Mouse (Mus musculus): ENCODE results near the gene Tmem186. TPM values are rescaled to one million over a fixed set of nuclear protein-coding genes. Genes with fewer than 3 reads are reported as not detected.

Gene Tmem186
- polyA plus RNA-seq, 2 experiments, result 13.0 to 17.4 TPM

DNA sequence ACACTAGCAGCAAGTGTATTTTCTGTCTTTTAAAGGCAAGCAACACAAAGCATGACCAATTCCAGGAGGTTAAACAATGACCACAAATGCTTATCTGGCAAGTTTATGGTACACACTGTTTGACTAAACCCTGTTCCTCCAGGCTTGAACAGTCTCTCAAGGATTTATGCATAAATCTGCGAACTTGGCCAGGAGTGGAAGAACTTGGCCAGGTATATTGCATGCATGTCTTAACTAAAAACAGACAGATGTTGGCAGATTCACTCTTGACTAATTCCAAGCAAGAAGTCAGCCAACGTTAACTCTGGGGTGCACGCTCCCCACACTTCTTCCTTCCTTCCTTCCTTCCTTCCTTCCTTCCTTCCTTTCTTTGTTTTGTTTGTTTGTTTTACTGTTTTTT is 42.3 kb upstream of the Tmem186 start:
- ATAC-seq (ENCODE audit: low FRiP score, low read depth), result no peak
- no peak overlapping the region for H3K4me2 ChIP-seq (replicated peaks; ENCODE audit: low read depth, low read length, severe bottlenecking)
- H3K36me3 ChIP-seq (ENCODE audit: control insufficient read depth, insufficient read depth, low read length), result peaks cover 5% of the 10 kb centered on the region; the same call in 1 of the 2 replicates
- H3K9me3 ChIP-seq (ENCODE audit: control insufficient read depth, low read length), result no peaks in the 10 kb centered on the region
- H3K4me3 ChIP-seq (replicated peaks; ENCODE audit: low read length), result no peak overlapping the region
- 77% methylated on average over 3 of the region's 3 CpGs for WGBS
- no peak for DNase-seq (ENCODE audit: low spot score)
- no peaks in the 10 kb centered on the region for H3K4me1 ChIP-seq (ENCODE audit: control insufficient read depth, insufficient read depth, low read length)
- no peak for TF ChIP-seq POLR2A (IDR thresholded peaks at IDR 0.05; ENCODE audit: borderline replicate concordance, extremely low read depth, insufficient read depth, insufficient read length)
- no peaks in the 10 kb centered on the region for H3K27me3 ChIP-seq (ENCODE audit: control insufficient read depth, insufficient read depth, low read length)
- H3K9ac ChIP-seq (ENCODE audit: low read depth, low read length, severe bottlenecking), result no peak overlapping the region
- no peak overlapping the region for H3K27ac ChIP-seq (replicated peaks; ENCODE audit: low read depth, low read length)

- Histone ChIP-seq H3K27ac (replicated peaks; ENCODE audit: low read depth, low read length) (no peak overlapping the region), H3K27me3 (ENCODE audit: control insufficient read depth, insufficient read depth, low read length) (no peaks in the 10 kb centered on the region), H3K4me3 (replicated peaks; ENCODE audit: low read length) (no peak overlapping the region), H3K9me3 (ENCODE audit: control insufficient read depth, low read length) (no peaks in the 10 kb centered on the region), H3K4me2 (replicated peaks; ENCODE audit: low read depth, low read length, severe bottlenecking) (no peak overlapping the region), H3K9ac (ENCODE audit: low read depth, low read length, severe bottlenecking) (no peak overlapping the region), H3K4me1 (ENCODE audit: control insufficient read depth, insufficient read depth, low read length) (no peaks in the 10 kb centered on the region), H3K36me3 (ENCODE audit: control insufficient read depth, insufficient read depth, low read length) (peaks cover 5% of the 10 kb centered on the region; the same call in 1 of the 2 replicates)
- WGBS, result 86% methylated on average over 4 of the region's 4 CpGs
- ATAC-seq (ENCODE audit: low FRiP score, low read depth), result no peak
- DNase-seq (ENCODE audit: low spot score), result no peak
- TF ChIP-seq POLR2A (IDR thresholded peaks at IDR 0.05; ENCODE audit: borderline replicate concordance, extremely low read depth, insufficient read depth, insufficient read length), result no peak
Measured at GRCm38 (mm10) chr16:8678676-8679075, 41.2 kb upstream of the Tmem186 start.

DNA sequence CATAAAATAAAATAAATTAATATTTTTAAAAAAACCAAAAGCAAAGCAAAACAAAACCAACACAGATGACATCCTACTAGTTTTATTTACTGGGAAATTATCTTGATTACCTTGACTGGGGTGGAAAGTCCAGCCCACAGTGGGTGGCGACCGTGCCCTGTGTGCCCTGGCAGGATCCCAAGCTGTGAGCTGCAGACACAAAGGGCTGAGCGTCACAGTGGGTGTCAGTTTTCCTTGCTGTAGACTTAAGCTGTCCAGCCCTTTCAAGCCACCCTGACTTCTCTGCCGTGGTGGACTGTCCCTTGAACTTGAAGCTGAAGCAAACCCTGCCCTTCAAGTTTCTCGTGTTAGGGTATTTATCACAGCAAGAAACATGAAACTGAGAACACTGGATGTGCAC is 40.5 kb upstream of the Tmem186 start:
- DNase-seq (ENCODE audit: low spot score), result no peak
- no peak for ATAC-seq (ENCODE audit: low FRiP score, low read depth)
- Histone ChIP-seq H3K27me3 (ENCODE audit: control insufficient read depth, insufficient read depth, low read length) (no peaks in the 10 kb centered on the region), H3K4me3 (replicated peaks; ENCODE audit: low read length) (no peak overlapping the region), H3K27ac (replicated peaks; ENCODE audit: low read depth, low read length) (no peak overlapping the region), H3K9ac (ENCODE audit: low read depth, low read length, severe bottlenecking) (no peak overlapping the region), H3K9me3 (ENCODE audit: control insufficient read depth, low read length) (no peaks in the 10 kb centered on the region), H3K4me2 (replicated peaks; ENCODE audit: low read depth, low read length, severe bottlenecking) (no peak overlapping the region), H3K4me1 (ENCODE audit: control insufficient read depth, insufficient read depth, low read length) (no peaks in the 10 kb centered on the region), H3K36me3 (ENCODE audit: control insufficient read depth, insufficient read depth, low read length) (peaks cover 5% of the 10 kb centered on the region; the same call in 1 of the 2 replicates)
- WGBS, result 64% methylated on average over 5 of the region's 5 CpGs
- no peak for TF ChIP-seq POLR2A (IDR thresholded peaks at IDR 0.05; ENCODE audit: borderline replicate concordance, extremely low read depth, insufficient read depth, insufficient read length)

- ATAC-seq (ENCODE audit: low FRiP score, low read depth), result no peak
- peak; percentile 67 for DNase-seq (ENCODE audit: low spot score)
Measured at GRCm38 (mm10) chr16:8676800-8677199, 39.3 kb upstream of the Tmem186 start.

GRCm38 (mm10) chr16:8676228-8676627 is 38.7 kb upstream of the Tmem186 start:
- Histone ChIP-seq H3K36me3 (ENCODE audit: control insufficient read depth, insufficient read depth, low read length) (no peaks in the 10 kb centered on the region), H3K27me3 (ENCODE audit: control insufficient read depth, insufficient read depth, low read length) (no peaks in the 10 kb centered on the region), H3K4me2 (replicated peaks; ENCODE audit: low read depth, low read length, severe bottlenecking) (no peak overlapping the region), H3K9me3 (ENCODE audit: control insufficient read depth, low read length) (no peaks in the 10 kb centered on the region), H3K4me3 (replicated peaks; ENCODE audit: low read length) (no peak overlapping the region), H3K4me1 (ENCODE audit: control insufficient read depth, insufficient read depth, low read length) (no peaks in the 10 kb centered on the region), H3K9ac (ENCODE audit: low read depth, low read length, severe bottlenecking) (no peak overlapping the region), H3K27ac (replicated peaks; ENCODE audit: low read depth, low read length) (no peak overlapping the region)
- ATAC-seq (ENCODE audit: low FRiP score, low read depth) (no peak), DNase-seq (ENCODE audit: low spot score) (no peak)
- TF ChIP-seq POLR2A (IDR thresholded peaks at IDR 0.05; ENCODE audit: borderline replicate concordance, extremely low read depth, insufficient read depth, insufficient read length), result no peak
- WGBS, result 66% methylated on average over 2 of the region's 2 CpGs

More at GRCm38 (mm10) chr16:8676800-8677199, 39.3 kb upstream of the Tmem186 start:
- Histone ChIP-seq H3K36me3 (ENCODE audit: control insufficient read depth, insufficient read depth, low read length) (no peaks in the 10 kb centered on the region), H3K4me2 (replicated peaks; ENCODE audit: low read depth, low read length, severe bottlenecking) (no peak overlapping the region), H3K4me3 (replicated peaks; ENCODE audit: low read length) (no peak overlapping the region), H3K9me3 (ENCODE audit: control insufficient read depth, low read length) (no peaks in the 10 kb centered on the region), H3K27ac (replicated peaks; ENCODE audit: low read depth, low read length) (no peak overlapping the region), H3K4me1 (ENCODE audit: control insufficient read depth, insufficient read depth, low read length) (no peaks in the 10 kb centered on the region), H3K27me3 (ENCODE audit: control insufficient read depth, insufficient read depth, low read length) (no peaks in the 10 kb centered on the region), H3K9ac (ENCODE audit: low read depth, low read length, severe bottlenecking) (no peak overlapping the region)
- 50% methylated on average over 4 of the region's 4 CpGs for WGBS
- TF ChIP-seq POLR2A (IDR thresholded peaks at IDR 0.05; ENCODE audit: borderline replicate concordance, extremely low read depth, insufficient read depth, insufficient read length), result no peak

DNA sequence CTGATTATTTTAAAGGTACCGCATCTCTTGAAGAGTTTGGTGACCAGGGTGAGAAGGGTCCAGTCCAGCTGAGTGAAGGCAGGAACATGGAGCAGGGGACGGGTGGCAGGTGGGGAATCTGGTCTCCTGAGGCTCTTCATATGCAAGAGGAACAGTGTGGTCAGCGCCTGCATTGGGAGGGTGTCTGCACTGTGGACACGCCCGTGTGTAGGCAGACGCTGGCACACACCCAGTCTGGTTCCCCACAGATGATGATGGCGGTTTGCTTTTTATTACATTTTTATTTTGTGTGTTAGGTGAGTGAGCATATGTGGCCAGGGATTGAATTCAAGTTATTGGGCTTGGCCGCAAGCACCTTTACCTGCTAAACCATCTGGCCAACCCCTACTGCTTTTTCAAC is 38.0 kb upstream of the Tmem186 start:
- DNase-seq (ENCODE audit: low spot score), result no peak
- no peaks in the 10 kb centered on the region for H3K9me3 ChIP-seq (ENCODE audit: control insufficient read depth, low read length)

More for the DNA sequence above, 38.0 kb upstream of the Tmem186 start:
- Histone ChIP-seq H3K27ac (replicated peaks; ENCODE audit: low read depth, low read length) (no peak overlapping the region), H3K4me1 (ENCODE audit: control insufficient read depth, insufficient read depth, low read length) (peaks cover 3% of the 10 kb centered on the region), H3K36me3 (ENCODE audit: control insufficient read depth, insufficient read depth, low read length) (no peaks in the 10 kb centered on the region), H3K4me2 (replicated peaks; ENCODE audit: low read depth, low read length, severe bottlenecking) (no peak overlapping the region), H3K27me3 (ENCODE audit: control insufficient read depth, insufficient read depth, low read length) (no peaks in the 10 kb centered on the region), H3K4me3 (replicated peaks; ENCODE audit: low read length) (no peak overlapping the region), H3K9ac (ENCODE audit: low read depth, low read length, severe bottlenecking) (no peak overlapping the region)
- ATAC-seq (ENCODE audit: low FRiP score, low read depth), result no peak
- no peak for TF ChIP-seq POLR2A (IDR thresholded peaks at IDR 0.05; ENCODE audit: borderline replicate concordance, extremely low read depth, insufficient read depth, insufficient read length)
- WGBS, result 82% methylated on average over 8 of the region's 8 CpGs
